Mouse (Mus musculus) spleen, postnatal 10 days (tissue): ENCODE results near the gene Ptchd3.
A peak's percentile ranks its signal among the peaks of the same experiment; 100 is the strongest.

Source experiments
- DNase-seq, 2 experiments: peaks; one replicate each; pipeline ENCODE4 v3.0.0; 2021 to 2022; ENCODE audit warnings: low spot score in 2 of 2

The Ptchd3 gene

GRCm38 (mm10) chr11:121829947-121830346 is at the start of gene Ptchd3:
TSS of gene Ptchd3 (plus strand) at chr11:121830247.
- DNase-seq: no peak

GRCm38 (mm10) chr11:121781831-121782230 is 48.2 kb upstream of the Ptchd3 start:
- no peak for DNase-seq

- no peak for DNase-seq
Measured at GRCm38 (mm10) chr11:121787456-121787855, 42.6 kb upstream of the Ptchd3 start.

DNA sequence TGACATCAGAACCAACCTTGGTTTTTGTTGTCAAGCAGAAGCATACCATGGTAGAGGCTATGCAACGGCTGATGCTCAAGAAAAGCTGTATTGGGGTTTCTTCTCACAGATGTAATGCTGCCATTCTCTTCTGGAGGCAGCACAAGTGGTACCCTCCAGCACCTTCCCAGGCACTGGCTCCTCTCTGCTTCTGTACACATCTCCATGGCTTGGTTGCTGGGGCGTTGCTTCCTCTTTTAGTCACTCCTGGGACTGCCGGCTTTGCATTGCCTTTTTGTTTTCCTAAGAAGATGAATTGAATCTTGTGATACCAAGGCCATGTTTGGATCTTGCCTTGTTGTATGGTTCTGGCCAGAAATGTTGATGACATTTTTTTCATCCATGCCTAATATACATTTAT is 40.5 kb upstream of the Ptchd3 start:
- DNase-seq: no peak

DNA sequence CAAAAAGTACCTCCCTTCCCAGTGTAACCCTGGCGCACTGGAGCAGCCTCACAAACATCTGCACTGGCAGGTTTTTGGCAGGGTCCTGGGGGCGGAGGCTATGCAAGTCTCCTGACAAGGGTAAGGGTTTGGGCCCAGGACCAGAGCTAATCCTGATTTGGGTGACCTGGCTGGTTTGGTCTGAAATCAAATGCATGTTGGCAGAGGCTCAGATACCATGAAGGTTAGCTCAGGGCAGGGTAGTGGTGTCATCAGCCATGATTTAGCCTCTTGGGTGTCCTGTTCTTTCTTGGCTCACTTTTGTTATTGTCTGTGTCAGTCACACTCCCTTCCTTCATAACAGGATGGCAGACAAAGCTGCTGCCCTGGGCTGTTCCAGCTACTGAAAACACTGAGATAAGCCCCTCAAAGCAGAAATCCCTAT is 39.4 kb upstream of the Ptchd3 start:
- no peak for DNase-seq

- DNase-seq: no peak
Measured at GRCm38 (mm10) chr11:121791446-121791845, 38.6 kb upstream of the Ptchd3 start.

DNA sequence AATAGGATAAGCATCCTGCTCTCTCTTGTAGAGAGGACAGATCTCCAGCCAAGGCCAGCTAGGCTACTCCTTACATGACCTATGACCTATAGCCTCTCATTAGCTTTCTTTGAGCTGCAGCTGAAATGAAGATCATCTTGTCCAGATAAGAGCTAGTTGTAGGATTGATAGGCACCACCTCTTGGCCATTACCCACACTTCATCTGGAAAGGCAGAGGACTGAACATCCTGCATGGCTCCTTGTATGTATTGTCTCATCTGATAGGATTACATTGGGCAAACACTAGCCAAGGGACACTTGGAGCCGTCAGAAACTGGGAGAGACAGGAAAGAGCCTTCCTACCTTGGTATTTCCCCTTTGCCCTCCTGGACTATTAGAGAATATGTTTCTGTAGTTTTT is 38.1 kb upstream of the Ptchd3 start:
- no peak for DNase-seq

- DNase-seq: no peak
Measured at GRCm38 (mm10) chr11:121793530-121793929, 36.5 kb upstream of the Ptchd3 start.

GRCm38 (mm10) chr11:121794186-121794585 is 35.9 kb upstream of the Ptchd3 start:
- no peak for DNase-seq

DNA sequence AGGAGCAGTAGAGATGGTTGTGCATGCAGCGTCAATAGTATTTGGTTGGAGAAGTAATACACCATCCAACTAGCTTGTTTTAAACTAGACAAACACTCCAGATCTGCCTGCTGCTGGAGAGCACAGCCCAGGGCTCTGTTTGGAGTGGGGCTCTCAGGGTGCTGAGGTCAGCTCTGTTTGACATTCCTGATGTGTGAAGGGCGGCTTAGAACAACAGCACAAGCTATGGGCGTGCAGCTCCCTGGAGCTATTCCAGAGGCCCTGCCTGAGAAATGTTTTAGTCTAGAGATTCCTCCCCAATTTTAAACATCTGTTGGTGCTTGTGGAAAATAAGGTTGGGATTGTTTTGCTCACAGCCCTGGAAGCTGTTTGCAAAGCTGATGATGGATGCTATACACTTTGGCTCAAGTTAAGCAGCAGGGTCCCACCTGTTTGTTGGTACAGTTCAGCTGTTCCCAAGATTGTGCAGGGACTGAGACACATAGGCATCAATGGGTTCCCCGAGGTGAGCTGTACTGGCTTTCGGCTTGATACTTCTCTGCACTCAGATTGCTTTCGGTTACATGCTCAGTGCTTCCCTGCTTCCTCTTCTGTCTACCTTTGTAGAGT is 35.4 kb upstream of the Ptchd3 start:
- no peak for DNase-seq

GRCm38 (mm10) chr11:121795978-121796377 is 34.1 kb upstream of the Ptchd3 start:
- no peak for DNase-seq

DNA sequence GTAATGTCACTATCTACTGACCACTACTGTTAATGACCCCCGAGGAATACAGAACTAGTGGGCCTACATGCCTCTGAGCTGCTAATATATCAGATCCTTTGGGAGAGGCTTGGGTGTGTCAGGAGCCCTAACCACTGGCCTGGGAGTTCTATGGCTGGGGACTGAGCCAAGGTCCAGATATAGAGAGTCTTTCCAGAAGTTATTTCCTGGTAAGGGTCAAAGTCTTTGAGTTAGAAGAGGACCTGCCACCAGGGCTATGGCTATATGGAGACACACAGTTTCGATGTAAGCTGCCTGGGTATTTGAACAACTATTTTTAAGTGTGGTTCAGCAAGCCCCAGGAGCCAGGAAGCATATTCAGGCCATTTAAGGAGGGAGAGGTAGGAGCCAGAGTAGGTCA is 31.5 kb upstream of the Ptchd3 start:
- DNase-seq: no peak

- no peak for DNase-seq
Measured at GRCm38 (mm10) chr11:121799746-121800299, 30.2 kb upstream of the Ptchd3 start.

DNA sequence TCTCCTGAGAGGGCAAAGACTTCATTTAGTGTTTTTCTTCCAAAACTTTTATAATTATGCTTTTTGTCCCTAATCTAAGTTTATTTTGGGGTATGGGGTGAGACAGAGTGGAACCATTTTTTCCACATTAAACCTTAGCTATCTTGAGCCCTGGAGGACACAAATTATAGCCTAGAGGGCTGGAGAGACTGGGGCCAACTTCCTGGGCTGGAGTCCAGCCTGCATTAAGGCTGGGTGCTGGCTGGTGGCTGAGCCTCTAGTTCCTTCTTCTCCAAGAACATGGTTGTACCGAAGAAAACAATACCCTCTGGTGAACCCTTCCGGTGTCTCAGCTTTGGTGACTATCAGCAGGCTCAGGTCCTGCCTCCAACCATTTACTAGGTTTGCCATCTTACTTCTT is 27.3 kb upstream of the Ptchd3 start:
- no peak for DNase-seq

GRCm38 (mm10) chr11:121804258-121805027 is 25.6 kb upstream of the Ptchd3 start:
- DNase-seq: no peak

DNA sequence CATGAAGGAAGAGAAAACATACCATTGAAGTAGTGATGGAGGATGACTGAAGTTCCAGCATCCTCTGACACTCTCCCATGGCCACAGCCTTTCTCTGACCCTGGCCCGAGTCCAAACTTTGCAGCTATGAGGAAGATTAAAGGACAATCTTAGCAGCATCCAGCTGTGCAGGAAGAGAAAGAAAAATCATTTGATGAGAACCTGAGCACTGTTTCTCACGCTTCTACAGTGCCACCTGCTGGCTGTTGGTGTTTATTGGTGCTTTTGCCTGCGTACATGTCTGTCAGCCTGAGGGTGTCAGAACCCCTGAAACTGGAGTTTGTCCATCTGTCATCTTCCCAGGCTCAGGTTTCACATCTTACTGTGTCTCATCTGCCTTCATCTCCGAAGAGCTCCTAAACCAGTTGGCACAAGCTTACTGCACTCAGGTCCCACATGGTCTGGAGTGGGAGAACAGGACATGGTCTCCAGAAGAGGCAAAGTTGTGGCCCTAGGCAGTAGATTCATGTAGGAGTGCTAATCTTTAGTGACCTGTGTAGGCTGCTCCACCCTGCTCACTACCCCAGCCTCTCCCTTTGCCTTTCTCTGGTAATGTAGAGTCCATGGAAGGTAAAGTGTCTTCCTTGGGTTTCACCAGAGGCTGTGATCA is 21.7 kb upstream of the Ptchd3 start:
- DNase-seq: peak; percentile 57 to 83

GRCm38 (mm10) chr11:121808866-121809265 is 21.2 kb upstream of the Ptchd3 start:
- no peak for DNase-seq

- no peak for DNase-seq
Measured at GRCm38 (mm10) chr11:121845923-121846322, 15.9 kb downstream of the Ptchd3 start.

DNA sequence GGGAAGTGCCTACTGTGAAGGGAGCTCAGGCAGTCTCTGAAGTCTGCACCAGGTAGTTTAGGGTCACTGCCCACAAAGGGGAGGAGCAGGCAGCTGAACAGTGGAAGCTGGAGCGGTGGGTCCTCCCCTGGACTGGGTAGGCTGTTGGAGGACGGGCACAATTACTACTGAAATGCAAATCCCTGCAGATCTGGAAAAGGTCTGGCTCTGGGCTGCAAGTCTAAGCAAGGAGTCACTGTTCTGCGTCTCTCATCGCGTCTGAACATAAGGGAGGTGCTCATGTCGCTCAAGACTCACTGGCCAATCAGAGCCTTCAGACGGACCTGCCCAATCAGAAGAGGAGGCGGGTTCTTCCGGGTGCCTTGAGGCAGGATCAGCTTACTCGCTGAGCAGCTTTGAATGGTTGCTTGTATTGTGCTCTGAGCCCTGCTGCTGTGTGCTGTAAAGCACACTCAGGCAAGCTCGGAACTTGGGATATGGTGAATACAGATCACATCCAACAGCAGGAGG is 17.8 kb downstream of the Ptchd3 start:
- DNase-seq: peak; percentile 13 to 70
